Mouse (Mus musculus) brain, embryonic 14.5 days (tissue): ENCODE measurements around the gene Kcnk7.
A peak's percentile ranks its signal among the peaks of the same experiment; 100 is the strongest.

Experiments used
- CTCF ChIP-seq: fragments of 200-500 bp; IDR thresholded peaks from 2 replicates; pipeline ENCODE4 v1.5.1; 2012; ENCODE audit warnings: inconsistent platforms, mild to moderate bottlenecking, moderate library complexity, borderline replicate concordance; ENCODE audit not compliant: insufficient read depth, insufficient read length; ENCODE audit errors: extremely low read depth
- POLR2A ChIP-seq: fragments of 200-500 bp; IDR thresholded peaks from 2 replicates; pipeline ENCODE4 v1.6.1; 2012; ENCODE audit warnings: mild to moderate bottlenecking, inconsistent platforms, borderline replicate concordance; ENCODE audit not compliant: poor library complexity, insufficient read depth, insufficient read length, severe bottlenecking; ENCODE audit errors: extremely low read depth

DNA sequence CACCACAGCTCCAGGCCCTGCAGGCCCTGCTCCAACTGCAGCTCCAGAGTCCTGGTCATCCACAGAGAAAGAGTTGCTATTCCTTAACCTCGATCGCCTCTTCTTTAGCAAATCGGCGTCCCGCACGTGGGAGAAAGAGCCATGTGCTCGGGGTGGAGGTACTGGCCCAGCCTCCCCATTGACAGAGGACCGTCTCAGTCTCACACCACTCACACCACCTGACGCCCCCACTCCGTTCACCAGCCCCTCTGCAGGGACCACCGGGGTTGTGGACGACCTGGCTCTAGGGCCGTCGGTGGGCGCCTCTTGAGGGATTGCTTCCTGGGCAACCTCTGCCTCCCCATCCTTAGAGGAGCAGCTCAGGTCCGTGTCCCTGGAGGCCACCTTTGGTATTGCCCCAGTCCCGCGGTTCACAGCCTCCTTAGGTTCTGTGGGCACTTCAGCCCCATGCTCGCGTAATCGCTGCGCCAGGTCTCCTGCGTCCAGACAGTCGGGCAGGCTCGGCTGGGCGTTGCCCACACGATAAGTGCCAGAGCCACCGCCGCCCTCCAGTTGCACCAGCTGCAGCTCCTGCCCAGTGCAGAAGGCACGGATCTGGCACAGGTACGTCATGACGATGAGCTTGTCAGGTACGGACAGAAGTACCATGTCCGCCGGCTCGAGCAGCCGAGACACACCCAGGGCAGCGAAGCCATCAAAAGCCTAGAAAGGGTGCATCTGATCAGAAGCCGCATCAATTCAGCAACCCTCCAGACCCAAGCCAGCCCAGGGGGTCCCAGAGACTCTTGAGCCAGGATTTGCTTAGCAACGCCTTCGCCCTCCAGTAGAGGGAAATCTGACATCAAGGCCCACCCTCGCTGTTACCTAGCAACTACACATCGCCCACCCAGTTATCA, 11.9 kb downstream of the Kcnk7 start:
- TF ChIP-seq CTCF, result peak; percentile 46; the same call in 1 of the 2 replicates
- no peak for TF ChIP-seq POLR2A
